Mouse (Mus musculus) midbrain, embryonic 14.5 days (tissue): ENCODE results near the gene Fcamr. TPM values are rescaled to one million over a fixed set of nuclear protein-coding genes. Genes with fewer than 3 reads are reported as not detected.

ENCODE experiments used
- ATAC-seq: fragments of 200-750 bp; cut with Nextera tagmentation; 2 replicates; pipeline ENCODE4 v1.8.0; 2017; ENCODE audit warnings: moderate number of reproducible peaks, moderate library complexity; ENCODE audit not compliant: low FRiP score, low TSS enrichment
- DNase-seq: peaks from one replicate; pipeline ENCODE4 v3.0.0-alpha.2; 2015
- H3K27ac ChIP-seq: fragments of 300-500 bp; sonication (generic); replicated peaks from 2 replicates; pipeline ENCODE4 v1.5.1; 2014; ENCODE audit warnings: mild to moderate bottlenecking, low read depth, low read length, moderate library complexity
- H3K27me3 ChIP-seq: fragments of 300-500 bp; sonication (generic); 2 replicates; pipeline ENCODE4 v1.6.1; 2014; ENCODE audit warnings: low read length, control low read depth, mixed read lengths; ENCODE audit not compliant: control insufficient read depth, insufficient read depth
- H3K36me3 ChIP-seq: fragments of 300-500 bp; sonication (generic); 2 replicates; pipeline ENCODE4 v1.6.1; 2014; ENCODE audit warnings: low read length, control low read depth; ENCODE audit not compliant: control insufficient read depth, insufficient read depth
- H3K4me1 ChIP-seq: fragments of 300-500 bp; sonication (generic); 2 replicates; pipeline ENCODE4 v1.6.1; 2014; ENCODE audit warnings: mild to moderate bottlenecking, antibody characterized with exemption, low read length, control low read depth; ENCODE audit not compliant: control insufficient read depth, insufficient read depth
- H3K4me2 ChIP-seq: fragments of 300-500 bp; sonication (generic); 2 replicates; pipeline ENCODE4 v1.6.1; 2014; ENCODE audit warnings: mild to moderate bottlenecking, low read length, moderate library complexity
- H3K4me3 ChIP-seq: fragments of 300-500 bp; sonication (generic); replicated peaks from 2 replicates; pipeline ENCODE4 v1.5.1; 2014; ENCODE audit warnings: low read depth, low read length
- H3K9ac ChIP-seq: fragments of 300-500 bp; sonication (generic); replicated peaks from 2 replicates; pipeline ENCODE4 v1.6.1; 2014; ENCODE audit warnings: mild to moderate bottlenecking, low read length, moderate library complexity
- H3K9me3 ChIP-seq: fragments of 300-500 bp; sonication (generic); 2 replicates; pipeline ENCODE4 v1.6.1; 2016; ENCODE audit warnings: low read length, control low read depth, mixed read lengths; ENCODE audit not compliant: control insufficient read depth
- WGBS: fragments of 180-500 bp; shearing (Covaris S2); extraction: QIAGEN DNeasy Blood & Tissue Kit; methylation state at CpG from one replicate; pipeline ENCODE4 v1.1.7; 2014; 5-methylcytosine and 5-hydroxymethylcytosine counted together
- polyA plus RNA-seq: library from polyadenylated mRNA; unstranded; fragments of >200 nt; fragmentation: Nextera tagmentation; extraction: Ambion mirVana; gene quantifications from 2 replicates; pipeline ENCODE4 v1.2.1, GENCODE M21; 2014

The Fcamr gene
- polyA plus RNA-seq: not detected in 2 replicates

DNA sequence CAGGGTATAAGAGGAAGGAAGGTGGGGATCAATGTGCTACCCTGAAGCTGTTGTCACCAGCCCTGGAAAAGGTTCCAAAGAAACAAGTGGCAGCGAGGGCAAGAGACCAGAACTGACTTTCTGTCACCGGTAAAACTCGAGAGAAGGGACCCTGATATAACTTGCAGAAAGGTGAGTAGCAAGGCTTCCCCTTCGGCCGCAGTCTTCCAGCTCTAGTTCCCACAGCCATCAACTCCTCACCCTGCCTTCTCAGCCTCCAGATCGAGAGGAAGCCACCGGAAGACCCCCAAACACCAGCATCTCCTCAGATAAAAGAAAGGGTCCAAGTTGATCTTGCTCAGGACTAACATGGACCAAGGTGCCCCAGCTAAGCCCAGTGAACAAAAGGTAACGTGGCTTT is at the start of gene Fcamr:
Fcamr (plus strand) TSS at position 301 of the 400 bp plus-strand sequence.
- no peak within 1 kb of the TSS for H3K4me2 ChIP-seq
- H3K27ac ChIP-seq: no peak within 1 kb of the TSS
- H3K4me1 ChIP-seq: no peaks in the 10 kb centered on the region
- DNase-seq (no peak), ATAC-seq (no peak)
- H3K27me3 ChIP-seq: no peaks in the 10 kb centered on the region
- WGBS: 87% methylated on average over 8 of the region's 8 CpGs
- H3K36me3 ChIP-seq: no peaks in the 10 kb centered on the region
- no peak within 1 kb of the TSS for H3K9ac ChIP-seq
- no peak within 1 kb of the TSS for H3K4me3 ChIP-seq
- H3K9me3 ChIP-seq: no peaks in the 10 kb centered on the region

DNA sequence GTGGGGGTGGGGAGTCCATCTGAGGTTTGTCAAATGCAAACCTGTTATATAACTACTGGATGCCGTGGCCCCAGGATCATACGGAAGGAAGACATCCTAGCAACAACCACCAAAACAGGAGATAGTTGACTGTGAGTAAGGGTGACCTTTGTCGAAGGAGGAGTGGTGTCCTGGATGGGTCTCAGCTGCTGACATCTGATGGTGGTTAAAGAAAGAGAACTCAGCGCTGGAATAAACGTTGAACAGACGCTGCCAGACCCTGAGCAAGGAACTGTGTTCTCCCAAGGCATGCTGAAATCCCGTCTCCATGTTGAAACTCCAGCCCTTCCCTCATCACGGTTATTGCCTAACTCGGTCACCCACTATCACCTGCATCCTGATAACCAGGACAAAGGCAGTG is 41.0 kb upstream of the Fcamr start:
- no peak overlapping the region for H3K27ac ChIP-seq
- no peak overlapping the region for H3K4me2 ChIP-seq
- no peaks in the 10 kb centered on the region for H3K4me1 ChIP-seq
- no peaks in the 10 kb centered on the region for H3K27me3 ChIP-seq
- H3K9ac ChIP-seq: no peak overlapping the region
- no peak for ATAC-seq
- no peaks in the 10 kb centered on the region for H3K9me3 ChIP-seq
- no peak for DNase-seq
- 86% methylated on average over 9 of the region's 9 CpGs for WGBS
- no peak overlapping the region for H3K4me3 ChIP-seq
- H3K36me3 ChIP-seq: no peaks in the 10 kb centered on the region

DNA sequence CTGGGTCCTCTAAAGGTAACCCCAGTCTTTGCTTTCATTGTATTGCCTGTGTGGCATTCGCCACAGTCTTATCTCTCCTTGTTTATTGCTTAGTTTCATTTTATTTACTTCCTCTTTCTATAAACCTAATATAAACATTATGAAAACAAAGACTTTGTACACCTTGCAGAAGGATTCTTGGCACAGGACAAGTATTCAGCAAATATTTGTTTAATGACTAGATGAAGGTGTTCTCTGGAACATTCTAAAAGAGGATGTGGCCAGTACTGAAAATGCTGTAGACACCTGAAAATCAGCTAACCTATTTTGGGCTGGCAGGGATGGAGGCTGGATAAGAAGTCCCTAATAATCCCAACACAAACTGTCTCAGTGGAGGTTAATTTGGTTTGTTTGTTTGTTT is 39.1 kb upstream of the Fcamr start:
- Histone ChIP-seq H3K9ac (no peak overlapping the region), H3K9me3 (no peaks in the 10 kb centered on the region), H3K4me3 (no peak overlapping the region), H3K36me3 (no peaks in the 10 kb centered on the region), H3K4me2 (no peak overlapping the region), H3K27me3 (no peaks in the 10 kb centered on the region), H3K4me1 (no peaks in the 10 kb centered on the region), H3K27ac (no peak overlapping the region)
- ATAC-seq: no peak
- no peak for DNase-seq
- 72% methylated on average over 1 of the region's 1 CpGs for WGBS

DNA sequence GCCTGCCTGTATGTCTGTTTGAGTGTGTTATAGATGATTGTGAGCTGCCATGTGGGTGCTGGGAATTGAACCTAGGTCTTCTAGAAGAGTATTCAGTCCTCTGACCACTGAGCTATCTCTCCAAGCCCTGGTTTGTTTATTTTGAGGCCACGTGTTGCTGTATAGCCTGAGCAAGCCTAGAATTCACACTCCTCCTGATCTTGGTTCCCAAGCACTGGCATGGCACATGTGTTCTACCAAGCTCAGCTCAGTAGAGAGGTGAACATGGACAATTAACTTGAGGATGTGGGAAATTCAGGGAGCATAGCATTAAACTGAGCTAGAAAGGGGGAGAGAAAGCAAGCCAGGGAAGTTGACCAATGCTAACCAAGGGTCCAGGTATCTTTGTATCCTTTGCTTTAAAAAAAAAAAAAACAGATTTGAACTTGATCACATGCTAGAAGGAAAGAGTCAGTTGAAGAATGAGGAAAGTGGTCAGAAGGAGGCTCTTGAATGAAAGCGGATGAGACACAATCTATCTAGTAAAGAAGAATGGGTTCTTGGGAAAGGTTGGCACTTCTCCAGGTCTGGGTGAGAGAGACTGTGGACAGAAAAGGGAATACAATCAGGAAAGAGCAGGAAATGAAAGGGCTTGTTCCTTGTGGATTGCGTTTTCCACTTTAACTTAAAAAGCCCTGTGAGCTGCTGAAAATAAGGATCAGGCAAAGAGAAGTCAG is 38.5 kb upstream of the Fcamr start:
- no peak overlapping the region for H3K4me2 ChIP-seq
- DNase-seq (no peak), ATAC-seq (no peak)
- no peaks in the 10 kb centered on the region for H3K4me1 ChIP-seq
- no peaks in the 10 kb centered on the region for H3K9me3 ChIP-seq
- no peaks in the 10 kb centered on the region for H3K27me3 ChIP-seq
- no peak overlapping the region for H3K27ac ChIP-seq
- no peaks in the 10 kb centered on the region for H3K36me3 ChIP-seq
- H3K4me3 ChIP-seq: no peak overlapping the region
- H3K9ac ChIP-seq: no peak overlapping the region
- WGBS: 88% methylated on average over 3 of the region's 3 CpGs

- Histone ChIP-seq H3K27me3 (no peaks in the 10 kb centered on the region), H3K4me2 (no peak overlapping the region), H3K4me3 (no peak overlapping the region), H3K27ac (no peak overlapping the region), H3K4me1 (no peaks in the 10 kb centered on the region), H3K36me3 (no peaks in the 10 kb centered on the region), H3K9me3 (no peaks in the 10 kb centered on the region), H3K9ac (no peak overlapping the region)
- WGBS: 88% methylated on average over 12 of the region's 12 CpGs
- DNase-seq: no peak
- no peak for ATAC-seq
Observed at GRCm38 (mm10) chr1:130764027-130764461, 36.7 kb upstream of the Fcamr start.

DNA sequence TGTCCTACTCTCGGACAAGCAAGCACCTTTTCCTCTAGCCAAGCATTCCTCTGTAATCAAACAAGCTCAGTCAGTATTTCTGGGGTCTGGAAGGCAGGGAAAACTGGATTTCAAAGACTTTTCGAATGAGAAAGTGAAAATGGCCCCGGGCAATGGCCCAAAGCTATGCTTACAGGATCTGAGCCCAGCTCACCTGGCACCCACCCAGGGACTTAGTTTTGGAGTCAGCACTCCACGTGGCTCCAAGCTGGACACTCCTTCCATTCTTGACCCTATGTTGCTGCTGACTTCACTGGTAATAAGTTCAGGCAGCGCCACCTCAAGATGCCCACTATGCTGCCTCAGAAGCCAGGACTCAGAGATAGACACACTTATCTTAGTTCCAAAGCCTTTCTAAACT is 33.6 kb upstream of the Fcamr start:
- Histone ChIP-seq H3K4me1 (no peaks in the 10 kb centered on the region), H3K9me3 (no peaks in the 10 kb centered on the region), H3K4me2 (no peak overlapping the region), H3K4me3 (no peak overlapping the region), H3K27me3 (no peaks in the 10 kb centered on the region), H3K36me3 (no peaks in the 10 kb centered on the region), H3K9ac (no peak overlapping the region), H3K27ac (no peak overlapping the region)
- DNase-seq (peak; percentile 6), ATAC-seq (no peak)
- 81% methylated on average over 5 of the region's 5 CpGs for WGBS

- H3K27ac ChIP-seq: no peak overlapping the region
- no peaks in the 10 kb centered on the region for H3K9me3 ChIP-seq
- DNase-seq: no peak
- H3K9ac ChIP-seq: no peak overlapping the region
- no peaks in the 10 kb centered on the region for H3K27me3 ChIP-seq
- 89% methylated on average over 2 of the region's 2 CpGs for WGBS
- H3K36me3 ChIP-seq: no peaks in the 10 kb centered on the region
- H3K4me1 ChIP-seq: no peaks in the 10 kb centered on the region
- no peak for ATAC-seq
- no peak overlapping the region for H3K4me2 ChIP-seq
- H3K4me3 ChIP-seq: no peak overlapping the region
Observed at GRCm38 (mm10) chr1:130769925-130770324, 30.8 kb upstream of the Fcamr start.

GRCm38 (mm10) chr1:130770487-130770886 is 30.2 kb upstream of the Fcamr start:
- Histone ChIP-seq H3K36me3 (no peaks in the 10 kb centered on the region), H3K4me2 (no peak overlapping the region), H3K9me3 (no peaks in the 10 kb centered on the region), H3K27me3 (no peaks in the 10 kb centered on the region), H3K4me1 (no peaks in the 10 kb centered on the region), H3K9ac (no peak overlapping the region), H3K4me3 (no peak overlapping the region), H3K27ac (no peak overlapping the region)
- DNase-seq (no peak), ATAC-seq (no peak)
- WGBS: 93% methylated on average over 4 of the region's 4 CpGs

GRCm38 (mm10) chr1:130770981-130771494 is 29.7 kb upstream of the Fcamr start:
- no peaks in the 10 kb centered on the region for H3K27me3 ChIP-seq
- DNase-seq (no peak), ATAC-seq (no peak)
- WGBS: 76% methylated on average over 3 of the region's 3 CpGs
- H3K9ac ChIP-seq: no peak overlapping the region
- no peaks in the 10 kb centered on the region for H3K36me3 ChIP-seq
- no peak overlapping the region for H3K27ac ChIP-seq
- H3K4me3 ChIP-seq: no peak overlapping the region
- no peak overlapping the region for H3K4me2 ChIP-seq
- H3K4me1 ChIP-seq: no peaks in the 10 kb centered on the region
- H3K9me3 ChIP-seq: no peaks in the 10 kb centered on the region
